Mouse (Mus musculus) kidney, embryonic 14.5 days (tissue): ENCODE data around the gene Cdhr2. TPM values are rescaled to one million over a fixed set of nuclear protein-coding genes. Genes with fewer than 3 reads are reported as not detected.

Experiments used
- ATAC-seq: fragments of 200-750 bp; cut with Nextera tagmentation; 2 replicates; pipeline ENCODE4 v1.8.0; 2017; ENCODE audit warnings: moderate number of reproducible peaks, mild to moderate bottlenecking, moderate TSS enrichment, moderate library complexity; ENCODE audit not compliant: low FRiP score, low TSS enrichment
- H3K27ac ChIP-seq: fragments of 300-500 bp; sonication (generic); 2 replicates; pipeline ENCODE4 v1.5.1; 2014; ENCODE audit warnings: low read depth, mild to moderate bottlenecking, low read length, moderate library complexity, mixed read lengths
- H3K27me3 ChIP-seq: fragments of 300-500 bp; sonication (generic); 2 replicates; pipeline ENCODE4 v1.6.1; 2014; ENCODE audit warnings: mild to moderate bottlenecking, low read length; ENCODE audit not compliant: control insufficient read depth, insufficient read depth
- H3K36me3 ChIP-seq: fragments of 300-500 bp; sonication (generic); 2 replicates; pipeline ENCODE4 v1.6.1; 2014; ENCODE audit warnings: low read length, mixed read lengths; ENCODE audit not compliant: control insufficient read depth, insufficient read depth
- H3K4me1 ChIP-seq: fragments of 300-500 bp; sonication (generic); 2 replicates; pipeline ENCODE4 v1.6.1; 2014; ENCODE audit warnings: low read length, mixed read lengths; ENCODE audit not compliant: control insufficient read depth, insufficient read depth
- H3K4me2 ChIP-seq: fragments of 300-500 bp; sonication (generic); replicated peaks from 2 replicates; pipeline ENCODE4 v1.6.1; 2014; ENCODE audit warnings: low read depth, mild to moderate bottlenecking, low read length
- H3K4me3 ChIP-seq: fragments of 300-500 bp; sonication (generic); 2 replicates; pipeline ENCODE4 v1.5.1; 2014; ENCODE audit warnings: mild to moderate bottlenecking, low read length
- H3K9ac ChIP-seq: fragments of 300-500 bp; sonication (generic); 2 replicates; pipeline ENCODE4 v1.6.1; 2014; ENCODE audit warnings: low read depth, mild to moderate bottlenecking, low read length, moderate library complexity
- H3K9me3 ChIP-seq: fragments of 300-500 bp; sonication (generic); 2 replicates; pipeline ENCODE4 v1.6.1; 2016; ENCODE audit warnings: low read length; ENCODE audit not compliant: control insufficient read depth
- WGBS: fragments of 180-500 bp; shearing (Covaris S2); extraction: QIAGEN DNeasy Blood & Tissue Kit; methylation state at CpG from one replicate; pipeline ENCODE4 v1.1.7; 2014; 5-methylcytosine and 5-hydroxymethylcytosine counted together
- polyA plus RNA-seq: library from polyadenylated mRNA; unstranded; fragments of >200 nt; fragmentation: Nextera tagmentation; extraction: Ambion mirVana; gene quantifications from 2 replicates; pipeline ENCODE4 v1.2.1, GENCODE M21; 2014

Cdhr2 gene
- polyA plus RNA-seq: 1.2 and 1.9 TPM in 2 replicates

DNA sequence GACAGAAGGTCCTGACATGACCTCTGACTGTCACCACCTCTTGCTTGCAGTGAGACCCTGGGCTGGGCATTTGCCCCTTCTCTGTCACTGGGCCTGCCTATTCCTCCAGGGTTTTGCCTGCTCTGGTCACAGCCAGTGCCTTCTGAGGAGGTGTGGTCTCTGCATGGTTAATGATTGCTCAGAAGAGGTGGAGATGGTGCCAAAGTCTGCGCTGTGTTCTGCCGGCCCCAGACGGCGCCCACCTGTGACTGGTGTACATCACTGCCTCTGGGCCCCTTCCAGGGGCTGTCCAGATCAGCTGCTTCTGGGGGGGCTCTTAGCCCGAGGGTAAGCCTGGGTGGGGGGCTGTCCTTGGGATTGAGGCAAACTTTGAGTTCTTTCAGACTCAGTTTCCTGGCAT lies at the start of gene Cdhr2:
TSS of gene Cdhr2 (plus strand) at position 219 of the 400 bp plus-strand sequence.
- no peak within 1 kb of the TSS for H3K4me3 ChIP-seq
- H3K4me1 ChIP-seq: no peaks in the 10 kb centered on the region
- H3K36me3 ChIP-seq: no peaks in the 10 kb centered on the region
- no peak within 1 kb of the TSS; the same call in 1 of the 2 replicates for H3K27ac ChIP-seq
- no peak within 1 kb of the TSS for H3K4me2 ChIP-seq
- ATAC-seq: peak; percentile 83
- no peaks in the 10 kb centered on the region for H3K9me3 ChIP-seq
- H3K9ac ChIP-seq: no peak within 1 kb of the TSS
- 50% methylated on average over 5 of the region's 5 CpGs for WGBS
- no peaks in the 10 kb centered on the region for H3K27me3 ChIP-seq

DNA sequence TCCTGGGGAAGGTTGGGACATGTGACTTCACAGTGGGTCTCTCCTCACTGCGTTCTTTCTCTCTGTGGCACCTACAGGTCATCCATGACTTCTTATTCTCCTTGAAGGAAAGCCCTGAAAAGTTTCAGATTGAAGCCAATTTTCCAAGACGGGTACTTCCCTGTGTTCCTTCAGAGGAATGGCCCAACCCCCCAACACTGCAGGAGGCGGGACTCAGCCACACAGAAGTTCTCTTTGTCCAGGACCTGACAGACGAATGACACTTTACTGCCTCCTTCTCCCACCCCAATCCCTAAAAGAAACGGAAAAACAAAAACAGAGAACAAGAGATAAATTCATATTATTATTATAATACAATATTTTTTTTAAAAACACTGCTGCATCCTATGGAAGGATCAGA lies 40.4 kb upstream of the Cdhr2 start:
- Histone ChIP-seq H3K9me3 (no peaks in the 10 kb centered on the region), H3K9ac (no peak overlapping the region), H3K36me3 (peaks cover 71% of the 10 kb centered on the region), H3K4me1 (peaks cover 14% of the 10 kb centered on the region; the same call in 1 of the 2 replicates), H3K27me3 (no peaks in the 10 kb centered on the region), H3K4me3 (no peak overlapping the region), H3K4me2 (no peak overlapping the region), H3K27ac (no peak overlapping the region)
- WGBS: 71% methylated on average over 5 of the region's 5 CpGs
- ATAC-seq: no peak

- H3K36me3 ChIP-seq: peaks cover 66% of the 10 kb centered on the region
- no peak overlapping the region for H3K27ac ChIP-seq
Observed at GRCm38 (mm10) chr13:54661358-54661757, 39.9 kb upstream of the Cdhr2 start.

DNA sequence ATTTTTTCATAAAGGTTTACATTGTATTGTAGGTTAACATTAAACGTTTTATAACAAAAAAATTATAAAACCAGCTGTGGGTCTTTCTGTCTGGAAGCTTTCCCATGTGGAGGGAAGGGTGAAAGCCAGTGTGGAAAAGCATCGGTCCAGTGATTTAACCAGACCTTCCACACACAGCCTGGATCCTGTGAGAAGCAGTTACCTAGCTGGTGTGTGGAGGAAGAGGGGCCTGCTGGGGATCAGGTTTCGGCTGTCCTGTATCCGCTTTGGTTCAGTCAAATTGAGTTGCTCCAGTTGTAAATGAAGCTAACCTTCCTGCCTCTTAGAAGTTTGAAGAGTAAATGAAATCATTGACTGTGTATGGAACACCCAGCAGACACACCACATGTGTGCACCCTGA lies 37.3 kb upstream of the Cdhr2 start:
- 38% methylated on average over 4 of the region's 4 CpGs for WGBS
- Histone ChIP-seq H3K27me3 (no peaks in the 10 kb centered on the region), H3K9me3 (no peaks in the 10 kb centered on the region), H3K27ac (peak overlapping the region; percentile 25; the same call in 1 of the 2 replicates), H3K4me2 (no peak overlapping the region), H3K4me3 (no peak overlapping the region), H3K36me3 (peaks cover 40% of the 10 kb centered on the region), H3K4me1 (peaks cover 14% of the 10 kb centered on the region; the same call in 1 of the 2 replicates), H3K9ac (no peak overlapping the region)
- ATAC-seq: peak; percentile 61

More at GRCm38 (mm10) chr13:54661358-54661757, 39.9 kb upstream of the Cdhr2 start:
- H3K4me3 ChIP-seq: no peak overlapping the region
- H3K27me3 ChIP-seq: no peaks in the 10 kb centered on the region
- H3K9ac ChIP-seq: no peak overlapping the region
- no peak overlapping the region for H3K4me2 ChIP-seq
- H3K4me1 ChIP-seq: peaks cover 14% of the 10 kb centered on the region; the same call in 1 of the 2 replicates
- H3K9me3 ChIP-seq: no peaks in the 10 kb centered on the region
- 89% methylated on average over 12 of the region's 12 CpGs for WGBS
- no peak for ATAC-seq

DNA sequence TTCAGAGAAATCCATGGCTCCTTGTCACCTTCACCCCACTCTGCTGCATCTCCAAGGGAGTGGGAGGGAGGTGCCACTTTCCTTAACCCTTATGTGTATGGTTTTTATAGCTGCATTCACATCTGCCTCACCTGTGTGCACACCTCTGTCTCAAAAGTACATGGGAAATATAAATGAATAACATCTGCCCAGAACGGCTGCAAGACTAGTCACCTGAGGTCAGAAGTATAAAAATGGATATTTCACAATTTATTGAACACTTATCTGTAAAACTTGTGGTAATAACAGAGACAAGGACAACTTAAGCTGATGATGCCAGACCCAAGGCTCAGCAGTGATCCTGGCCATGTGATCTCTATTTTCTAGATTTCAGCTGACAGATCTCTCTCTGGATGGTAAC lies 36.8 kb upstream of the Cdhr2 start:
- peak overlapping the region; percentile 2 for H3K27ac ChIP-seq
- 98% methylated on average over 1 of the region's 1 CpGs for WGBS
- peak; percentile 39; the same call in 1 of the 2 replicates for ATAC-seq

DNA sequence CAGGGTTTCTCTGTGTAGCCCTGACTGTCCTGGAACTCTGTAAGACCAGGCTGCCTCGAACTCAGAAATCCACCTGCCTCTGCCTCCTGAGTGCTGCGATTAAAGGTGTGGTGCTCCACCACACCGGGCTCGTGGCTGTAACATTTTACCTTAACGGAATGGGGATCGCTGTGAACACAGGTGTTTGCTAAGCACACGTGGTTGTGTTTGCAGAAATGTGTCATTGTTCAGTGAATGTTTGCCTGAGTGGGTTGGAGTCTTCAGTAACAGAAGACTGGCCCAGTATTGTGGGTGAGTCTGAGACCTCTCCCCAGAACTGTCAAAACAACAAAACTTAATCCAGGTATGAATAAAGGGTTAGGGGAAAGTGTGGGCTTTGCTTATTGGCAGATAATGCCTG lies 36.2 kb upstream of the Cdhr2 start:
- peaks cover 30% of the 10 kb centered on the region for H3K36me3 ChIP-seq
- WGBS: 93% methylated on average over 7 of the region's 7 CpGs
- ATAC-seq: no peak

More for the DNA sequence above, 36.8 kb upstream of the Cdhr2 start:
- no peaks in the 10 kb centered on the region for H3K9me3 ChIP-seq
- no peak overlapping the region for H3K4me3 ChIP-seq
- no peak overlapping the region for H3K4me2 ChIP-seq
- H3K36me3 ChIP-seq: peaks cover 36% of the 10 kb centered on the region
- H3K27me3 ChIP-seq: no peaks in the 10 kb centered on the region
- no peak overlapping the region for H3K9ac ChIP-seq
- H3K4me1 ChIP-seq: peaks cover 14% of the 10 kb centered on the region; the same call in 1 of the 2 replicates

DNA sequence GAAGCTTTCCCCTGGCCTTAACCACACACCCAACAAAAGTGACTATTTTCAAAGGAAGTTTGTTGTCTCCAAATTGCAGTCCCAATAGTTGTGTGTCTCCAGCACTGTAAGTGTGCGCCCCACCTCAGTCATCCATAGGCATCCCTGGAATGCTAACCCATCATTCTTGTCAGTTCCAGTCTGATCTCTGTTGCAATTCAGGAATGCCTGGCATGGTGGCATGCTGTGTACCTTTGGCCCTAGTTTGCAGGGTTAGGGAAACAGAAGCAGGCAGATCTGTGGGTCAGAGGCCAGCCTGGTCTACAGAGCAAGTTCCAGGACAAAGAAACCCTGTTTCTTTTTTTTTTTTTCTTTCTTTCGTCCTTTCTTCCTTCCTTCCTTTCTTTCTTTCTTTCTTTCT lies 30.8 kb upstream of the Cdhr2 start:
- H3K9ac ChIP-seq: no peak overlapping the region
- H3K27ac ChIP-seq: no peak overlapping the region
- no peak overlapping the region for H3K4me2 ChIP-seq
- H3K4me3 ChIP-seq: no peak overlapping the region
- H3K9me3 ChIP-seq: no peaks in the 10 kb centered on the region
- 77% methylated on average over 2 of the region's 2 CpGs for WGBS
- H3K36me3 ChIP-seq: no peaks in the 10 kb centered on the region
- no peaks in the 10 kb centered on the region for H3K4me1 ChIP-seq
- ATAC-seq: peak; percentile 16; the same call in 1 of the 2 replicates
- no peaks in the 10 kb centered on the region for H3K27me3 ChIP-seq

More for the DNA sequence above, 36.2 kb upstream of the Cdhr2 start:
- no peak overlapping the region for H3K4me3 ChIP-seq
- no peak overlapping the region for H3K27ac ChIP-seq
- peaks cover 14% of the 10 kb centered on the region; the same call in 1 of the 2 replicates for H3K4me1 ChIP-seq
- no peaks in the 10 kb centered on the region for H3K9me3 ChIP-seq
- H3K4me2 ChIP-seq: no peak overlapping the region
- H3K27me3 ChIP-seq: no peaks in the 10 kb centered on the region
- H3K9ac ChIP-seq: no peak overlapping the region

- H3K4me1 ChIP-seq: 0 out of 2 replicates have a peak, but pooled peaks cover 3% of the 10 kb centered on the region
- peak overlapping the region; percentile 9; the same call in 1 of the 2 replicates for H3K27ac ChIP-seq
- H3K4me2 ChIP-seq: no peak overlapping the region
- no peak overlapping the region for H3K9ac ChIP-seq
- peaks cover 24% of the 10 kb centered on the region for H3K36me3 ChIP-seq
- ATAC-seq: peak; percentile 54; the same call in 1 of the 2 replicates
- H3K4me3 ChIP-seq: no peak overlapping the region
- H3K9me3 ChIP-seq: no peaks in the 10 kb centered on the region
- 50% methylated on average over 11 of the region's 11 CpGs for WGBS
- no peaks in the 10 kb centered on the region for H3K27me3 ChIP-seq
Observed at GRCm38 (mm10) chr13:54675895-54676590, 25.2 kb upstream of the Cdhr2 start.

- Histone ChIP-seq H3K27me3 (no peaks in the 10 kb centered on the region), H3K9ac (no peak overlapping the region), H3K4me1 (0 out of 2 replicates have a peak, but pooled peaks cover 3% of the 10 kb centered on the region), H3K9me3 (no peaks in the 10 kb centered on the region), H3K4me3 (no peak overlapping the region), H3K4me2 (no peak overlapping the region), H3K27ac (no peak overlapping the region), H3K36me3 (peaks cover 46% of the 10 kb centered on the region)
- 50% methylated on average over 4 of the region's 4 CpGs for WGBS
- no peak for ATAC-seq
Observed at GRCm38 (mm10) chr13:54678263-54678662, 23.0 kb upstream of the Cdhr2 start.
